Mouse (Mus musculus) large intestine, adult 2 months (tissue): ENCODE data around the gene Mob3a. TPM values are rescaled to one million over a fixed set of nuclear protein-coding genes. Genes with fewer than 3 reads are reported as not detected.

Experiments used
- DNase-seq: peaks from one replicate; pipeline ENCODE4 v3.0.0-alpha.2; 2012; ENCODE audit warnings: low read depth, low spot score
- WGBS: fragments of 180-500 bp; shearing (Covaris S2); methylation state at CpG from one replicate; pipeline ENCODE4 v1.1.7; 2018; 5-methylcytosine and 5-hydroxymethylcytosine counted together
- polyA plus RNA-seq: library from polyadenylated mRNA; depleted of rRNA; stranded (reverse); fragments of >200 nt; gene quantifications from 2 replicates; pipeline ENCODE4 v1.2.3, GENCODE M21; 2012; rRNA removed

The Mob3a gene
- polyA plus RNA-seq, 1 experiment = 40.8 TPM

DNA sequence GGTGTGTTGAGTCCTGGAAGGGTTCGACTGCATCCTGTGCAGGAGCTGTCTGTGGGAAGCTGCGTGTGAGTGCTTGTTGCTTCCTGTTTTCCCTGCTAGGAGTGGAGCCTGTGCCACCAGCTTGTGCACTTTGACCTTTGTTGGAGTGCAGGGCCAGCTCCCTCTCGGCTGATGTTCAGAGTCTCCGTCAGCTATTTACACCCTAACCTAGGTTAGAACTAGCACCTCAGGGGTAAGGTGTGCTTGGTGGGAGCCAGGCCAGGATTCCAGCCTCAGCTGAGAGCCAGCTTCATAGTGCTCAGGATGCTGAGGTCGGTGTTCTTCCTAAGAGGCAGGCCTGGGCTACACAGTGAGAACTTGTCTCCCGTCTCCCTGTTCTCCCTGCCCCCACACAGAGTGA, 66.4 kb downstream of the Mob3a start:
- DNase-seq = no peak
- 57% methylated on average over 6 of the region's 6 CpGs for WGBS

Other genes starting within 250 kb of the Mob3a start
- gene Onecut3, start 207.1 kb downstream of the Mob3a start, polyA plus RNA-seq = 0.09 and 0.19 TPM in 2 replicates
- 0.03 TPM in 1 of 2 replicates, not detected in the other for gene Atp8b3, start 162.9 kb downstream of the Mob3a start, polyA plus RNA-seq
- 35.4 and 42.4 TPM in 2 replicates for gene Rexo1, start 140.4 kb downstream of the Mob3a start, polyA plus RNA-seq
- 12.6 and 12.8 TPM in 2 replicates for gene Klf16, start 124.7 kb downstream of the Mob3a start, polyA plus RNA-seq
- 214 and 233 TPM in 2 replicates for gene Abhd17a, start 111.6 kb downstream of the Mob3a start, polyA plus RNA-seq
- 129 and 145 TPM in 2 replicates for gene Scamp4, start 99.1 kb downstream of the Mob3a start, polyA plus RNA-seq
- 11.8 and 14.6 TPM in 2 replicates for gene Adat3, start 99.1 kb downstream of the Mob3a start, polyA plus RNA-seq
- gene Gm49322, start 96.0 kb downstream of the Mob3a start, polyA plus RNA-seq = 3.5 and 3.7 TPM in 2 replicates
- 184 and 212 TPM in 2 replicates for gene Csnk1g2, start 79.1 kb downstream of the Mob3a start, polyA plus RNA-seq
- 49.0 and 56.2 TPM in 2 replicates for gene Btbd2, start 44.9 kb downstream of the Mob3a start, polyA plus RNA-seq
- gene Mknk2, start 23.9 kb downstream of the Mob3a start, polyA plus RNA-seq = 112 and 121 TPM in 2 replicates
- 22.8 and 30.0 TPM in 2 replicates for gene Izumo4, start 207 bp upstream of the Mob3a start, polyA plus RNA-seq
- 75.1 and 109 TPM in 2 replicates for gene Ap3d1, start 40.3 kb upstream of the Mob3a start, polyA plus RNA-seq
- 20.0 and 29.6 TPM in 2 replicates for gene Dot1l, start 53.2 kb upstream of the Mob3a start, polyA plus RNA-seq
- gene Sf3a2, start 96.2 kb upstream of the Mob3a start, polyA plus RNA-seq = 26.8 and 30.3 TPM in 2 replicates
- gene Plekhj1, start 96.6 kb upstream of the Mob3a start, polyA plus RNA-seq = 50.7 and 54.0 TPM in 2 replicates
- gene Amh, start 103.3 kb upstream of the Mob3a start, polyA plus RNA-seq = 0.63 and 0.96 TPM in 2 replicates
- not detected in 2 replicates for gene Jsrp1, start 111.5 kb upstream of the Mob3a start, polyA plus RNA-seq
- 980 and 1,000 TPM in 2 replicates for gene Oaz1, start 124.7 kb upstream of the Mob3a start, polyA plus RNA-seq
- 0.04 and 0.05 TPM in 2 replicates for gene Lingo3, start 142.1 kb upstream of the Mob3a start, polyA plus RNA-seq
- 114 and 134 TPM in 2 replicates for gene Lsm7, start 153.2 kb upstream of the Mob3a start, polyA plus RNA-seq
- 48.4 and 72.7 TPM in 2 replicates for gene Sppl2b, start 153.3 kb upstream of the Mob3a start, polyA plus RNA-seq
- 0.21 and 0.32 TPM in 2 replicates for gene Tmprss9, start 169.9 kb upstream of the Mob3a start, polyA plus RNA-seq
- 199 and 214 TPM in 2 replicates for gene Timm13, start 199.0 kb upstream of the Mob3a start, polyA plus RNA-seq
- 26.1 and 34.1 TPM in 2 replicates for gene Lmnb2, start 216.3 kb upstream of the Mob3a start, polyA plus RNA-seq
- 18.3 and 23.8 TPM in 2 replicates for gene Gadd45b, start 228.1 kb upstream of the Mob3a start, polyA plus RNA-seq